Mouse (Mus musculus): ENCODE measurements around the gene Frmd4b.

Gene Frmd4b

DNA sequence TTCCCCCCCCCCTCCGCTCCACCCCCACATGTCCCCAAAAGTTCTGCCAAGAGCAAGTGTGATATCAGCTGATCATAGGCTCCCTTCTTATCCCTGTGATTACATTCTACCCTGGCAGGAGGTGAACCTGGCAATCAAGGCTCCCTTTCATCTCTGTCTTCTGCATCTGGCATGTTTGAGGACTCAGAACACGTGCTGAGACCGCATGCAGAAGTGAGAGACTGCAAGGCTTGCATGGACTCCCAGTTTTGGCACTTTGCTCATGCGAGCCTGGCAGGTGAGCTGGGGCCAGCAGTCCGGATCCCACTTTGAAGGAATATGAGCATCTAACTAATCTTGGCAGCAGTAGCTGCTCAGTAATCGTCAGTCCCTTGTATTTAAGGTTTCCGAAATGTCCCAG is 39.1 kb downstream of the Frmd4b start:
- DNase-seq, result no peak

DNA sequence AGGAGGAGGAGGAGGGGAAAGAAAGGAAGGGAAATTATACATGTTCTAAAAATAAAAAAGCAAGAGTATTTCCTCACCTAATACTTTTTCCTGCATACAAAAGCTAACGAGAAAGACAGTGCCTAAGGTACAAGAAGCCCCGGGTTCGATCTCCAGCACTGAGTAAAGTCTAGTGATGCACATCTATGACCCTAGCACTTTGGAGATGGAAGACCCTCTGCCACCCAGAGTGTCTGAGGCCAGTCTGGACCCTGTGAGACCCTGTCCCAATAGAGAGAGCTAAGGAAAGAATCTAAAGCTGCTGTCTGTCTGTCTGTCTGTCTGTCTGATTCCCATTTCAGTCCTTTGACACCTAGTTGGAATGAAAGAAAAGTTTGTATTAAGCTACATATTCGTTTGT is 40.0 kb downstream of the Frmd4b start:
- DNase-seq, result no peak

DNA sequence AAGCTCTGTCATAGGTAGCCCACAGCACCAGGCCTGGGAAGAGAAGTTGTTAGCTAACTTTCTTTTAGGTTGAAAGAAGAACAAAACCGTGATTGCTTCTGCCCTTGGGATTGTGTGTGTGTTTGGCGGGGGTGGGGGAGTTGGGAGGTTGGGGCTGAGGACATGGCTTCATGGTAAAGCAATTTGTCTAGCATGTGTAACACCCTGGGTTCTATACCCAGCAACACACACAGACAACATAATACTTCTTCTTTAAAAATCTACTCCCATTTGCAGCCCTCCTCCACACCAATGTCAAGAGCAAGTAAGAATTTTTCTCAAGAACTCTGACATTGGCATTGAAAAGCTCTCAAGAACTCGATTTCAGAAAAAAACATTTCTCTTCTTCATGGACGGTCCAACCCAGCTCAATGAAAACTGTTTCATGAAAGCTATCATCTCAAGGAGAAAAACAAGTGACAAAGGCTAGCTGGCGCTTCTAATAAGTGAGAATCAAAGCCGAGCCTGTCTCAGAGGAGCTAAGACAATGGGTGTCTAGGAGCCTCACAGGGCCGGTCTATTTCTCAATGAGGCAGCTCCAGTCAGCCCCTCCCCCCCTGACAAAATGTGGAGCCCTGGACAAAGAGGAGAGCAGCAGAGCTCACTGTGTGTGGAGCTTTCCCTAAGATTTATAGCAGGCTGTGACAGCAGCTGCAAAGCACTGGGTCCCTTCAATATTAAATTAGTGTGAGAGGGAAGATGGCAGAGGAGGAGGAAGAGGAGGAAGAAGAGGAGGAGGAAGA is 40.6 kb downstream of the Frmd4b start:
- DNase-seq, result no peak

DNA sequence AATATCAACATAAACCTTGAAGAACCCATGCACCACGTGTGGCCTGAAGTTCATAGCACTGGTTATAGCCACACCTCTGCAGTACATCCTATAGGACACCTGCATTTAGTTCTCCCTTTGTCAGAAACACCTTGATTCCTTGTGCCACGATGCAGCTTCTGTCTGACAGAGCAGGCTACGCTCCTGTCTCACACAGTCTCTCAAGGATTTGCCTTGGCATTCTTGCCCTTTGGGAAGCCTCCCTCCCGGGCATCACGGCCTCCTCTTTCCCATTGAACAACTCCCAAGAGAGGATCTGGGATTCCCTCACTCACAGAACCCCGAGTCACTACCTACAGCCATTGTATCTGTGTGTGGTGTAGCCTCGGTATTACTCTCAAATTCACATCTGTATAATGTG is 41.2 kb downstream of the Frmd4b start:
- no peak for DNase-seq

DNA sequence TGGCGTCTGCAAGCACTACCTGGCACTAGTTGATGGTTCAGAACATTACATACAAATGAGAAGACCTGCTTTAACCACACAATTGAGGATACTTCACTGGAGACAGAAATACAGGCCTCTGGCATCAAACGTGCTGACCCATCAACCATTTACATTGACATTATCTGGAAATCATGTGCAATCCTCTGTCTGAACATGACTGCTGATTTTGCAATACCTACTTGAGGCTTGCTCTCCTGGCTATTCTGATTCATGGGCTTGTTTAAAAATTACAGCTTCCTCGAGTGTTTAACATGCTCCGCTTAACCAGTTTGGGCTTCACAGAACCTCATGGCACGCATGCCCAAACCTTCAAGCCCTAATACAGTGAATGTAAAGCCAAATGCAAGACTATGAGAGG is 42.4 kb downstream of the Frmd4b start:
- no peak for DNase-seq

DNA sequence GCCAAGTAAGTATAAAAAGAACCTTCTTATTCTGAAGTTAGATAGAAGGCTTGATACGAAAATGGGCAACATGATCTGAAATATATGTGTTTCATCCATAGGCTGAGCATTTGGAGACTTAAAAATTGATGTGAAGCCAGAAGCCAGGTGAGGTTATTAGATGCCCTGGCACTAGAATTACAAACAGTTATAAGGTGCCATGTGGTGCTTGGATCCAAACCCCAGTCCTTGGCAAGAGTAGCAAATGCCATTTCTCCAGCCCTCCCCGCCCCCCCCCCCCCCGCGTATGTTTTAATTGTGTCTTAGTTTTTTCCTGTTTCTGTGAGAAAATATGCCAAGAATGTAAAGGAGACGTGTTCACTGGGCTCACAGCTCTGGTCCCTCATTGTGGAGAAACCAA is 45.1 kb downstream of the Frmd4b start:
- DNase-seq, result no peak

DNA sequence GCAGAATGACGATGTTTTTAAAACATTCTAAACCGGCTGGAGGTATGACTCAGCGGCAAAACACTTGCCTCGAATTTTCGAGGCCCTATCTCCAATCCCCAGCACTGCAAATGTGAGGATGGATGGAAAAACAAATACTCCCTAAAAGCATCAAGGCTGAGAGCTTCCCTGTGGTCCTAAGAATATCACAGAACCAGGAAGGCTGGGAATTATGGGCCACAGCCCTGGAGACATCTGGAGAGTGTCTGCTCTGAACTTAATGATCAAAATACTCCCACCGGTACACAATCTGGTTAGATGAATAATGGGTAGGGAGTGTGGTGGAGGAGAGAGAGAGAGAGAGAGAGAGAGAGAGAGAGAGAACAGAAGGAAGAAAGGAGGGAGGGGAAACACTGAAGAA is 48.8 kb downstream of the Frmd4b start:
- DNase-seq, result no peak

DNA sequence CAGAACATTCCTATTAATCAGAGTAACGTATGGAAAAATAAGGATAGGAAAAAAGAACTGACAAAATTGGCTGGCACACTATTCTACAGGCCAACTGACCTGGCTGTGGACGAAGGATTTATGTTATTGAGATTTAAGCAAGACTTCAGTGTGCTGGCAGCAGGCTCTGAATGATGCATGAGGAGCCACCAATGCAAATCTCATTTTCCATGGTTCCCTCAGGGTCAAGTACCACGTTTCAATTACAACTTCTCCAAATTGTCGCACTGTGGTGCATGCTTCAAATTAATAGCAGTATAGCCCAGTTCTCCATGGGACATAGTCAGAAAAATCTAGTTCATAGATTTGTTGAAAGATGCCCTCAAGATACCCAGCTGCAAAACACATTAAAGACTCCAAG is 50.6 kb downstream of the Frmd4b start:
- no peak for DNase-seq

DNA sequence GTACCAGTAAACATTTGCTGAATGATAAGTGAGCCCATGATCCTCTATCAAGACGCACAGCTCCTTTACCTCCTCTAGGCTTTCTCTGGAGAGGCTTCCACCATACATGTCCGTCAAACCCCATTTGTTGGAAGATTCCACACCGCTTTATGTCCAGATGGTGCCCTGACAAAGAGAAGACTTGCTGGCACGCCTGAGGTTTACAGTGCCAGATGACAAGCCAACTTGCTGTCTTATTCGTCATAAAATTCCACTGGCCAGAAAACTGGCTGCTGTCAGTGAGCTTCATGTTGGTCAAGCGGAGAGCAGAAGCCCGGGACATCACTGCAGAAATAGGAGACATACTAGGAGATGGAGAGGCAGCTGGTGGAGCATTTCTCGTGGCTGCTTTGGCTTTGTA is 60.2 kb downstream of the Frmd4b start:
- DNase-seq, result no peak

DNA sequence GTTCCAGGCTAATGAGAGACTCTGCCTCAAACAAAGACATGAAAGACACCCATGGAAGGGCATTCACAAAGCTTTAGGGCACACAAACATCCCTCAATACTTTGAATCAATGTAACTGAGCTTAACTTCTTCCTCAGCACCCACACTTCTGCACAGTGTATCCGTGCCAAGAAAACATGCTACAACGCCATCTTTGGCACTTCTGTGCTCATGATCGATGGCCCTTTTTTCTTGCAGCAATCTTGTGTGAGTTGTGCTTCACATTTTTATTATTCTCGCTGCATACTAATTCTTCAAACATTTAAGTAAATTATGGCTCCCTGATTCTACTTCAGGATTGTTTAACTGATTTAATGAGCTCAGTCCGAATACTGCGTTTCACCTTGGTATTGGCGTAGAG is 61.7 kb downstream of the Frmd4b start:
- no peak for DNase-seq

DNA sequence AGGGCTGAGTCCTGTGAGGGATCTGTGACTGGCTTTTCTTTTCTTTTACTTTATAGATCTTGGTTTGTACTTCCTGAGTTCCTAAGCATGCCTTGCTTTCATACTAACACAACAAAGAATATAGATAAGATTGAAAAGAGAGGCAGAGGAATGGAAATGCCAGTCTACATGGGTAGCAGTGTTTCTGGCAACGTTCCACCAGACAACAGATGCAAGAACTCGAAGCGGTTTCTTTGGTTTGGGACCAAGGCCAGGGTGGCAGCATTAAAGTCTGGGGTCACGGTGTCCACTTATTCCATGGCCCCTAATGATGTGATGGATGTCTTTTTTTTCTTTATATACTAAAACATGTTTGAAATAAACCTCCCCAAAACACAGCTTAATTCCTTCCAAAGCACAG is 63.9 kb downstream of the Frmd4b start:
- DNase-seq, result no peak

DNA sequence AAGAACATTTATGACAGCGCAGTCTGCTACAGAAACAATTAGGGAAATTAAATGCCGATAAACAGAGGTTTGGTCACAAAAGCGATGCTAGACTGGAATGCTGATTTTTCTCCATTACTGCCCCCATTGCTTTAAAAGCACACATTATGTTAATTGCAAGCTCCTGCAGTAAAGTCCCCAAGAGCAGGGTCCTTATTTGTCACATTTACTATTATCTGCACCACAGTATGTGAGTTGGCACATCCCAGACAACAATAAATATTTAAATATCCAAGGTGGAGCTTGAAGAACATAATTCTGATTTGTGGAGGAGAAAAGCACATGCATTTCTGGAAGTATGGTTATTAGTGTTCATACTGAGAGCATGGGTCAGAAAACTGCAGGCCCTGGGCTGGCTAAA is 64.8 kb downstream of the Frmd4b start:
- no peak for DNase-seq

DNA sequence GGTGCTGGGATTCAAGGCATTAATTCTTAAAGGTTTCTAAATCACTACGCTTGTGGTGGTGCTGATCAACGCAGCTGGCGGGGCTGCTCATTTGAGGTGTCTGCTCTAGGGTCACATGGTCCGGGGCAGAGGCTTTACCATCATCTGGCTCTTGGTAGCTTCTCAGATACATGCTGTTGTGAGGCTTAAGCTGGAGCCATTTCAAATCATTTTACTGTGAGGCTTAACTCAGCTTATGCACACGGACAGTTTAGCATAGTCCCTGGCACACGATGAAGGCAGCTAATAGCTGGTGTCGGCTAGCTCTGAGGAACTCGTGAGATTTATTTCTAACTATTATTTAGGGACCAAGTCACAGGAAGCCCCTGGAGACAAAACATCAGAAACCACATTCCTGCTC is 65.5 kb downstream of the Frmd4b start:
- no peak for DNase-seq

DNA sequence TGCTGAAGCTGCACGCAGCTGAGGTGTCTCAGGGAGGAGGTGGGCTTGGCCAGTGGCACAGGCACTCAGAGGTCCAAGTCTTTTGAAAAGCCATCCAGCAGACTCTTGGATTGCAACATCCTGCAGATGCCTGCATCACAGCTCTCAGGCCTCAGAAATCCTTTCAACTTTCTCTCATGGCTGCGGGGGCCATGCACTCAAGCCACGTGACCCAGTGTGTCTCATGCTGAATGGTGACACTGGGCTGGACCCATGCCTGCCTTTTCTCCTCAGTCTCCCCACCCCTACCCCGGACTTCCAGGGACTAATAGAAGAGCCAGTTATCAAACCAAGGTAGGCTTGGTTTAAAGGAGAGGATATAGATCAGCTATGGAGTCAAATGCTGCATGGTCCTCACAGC is 66.2 kb downstream of the Frmd4b start:
- no peak for DNase-seq

DNA sequence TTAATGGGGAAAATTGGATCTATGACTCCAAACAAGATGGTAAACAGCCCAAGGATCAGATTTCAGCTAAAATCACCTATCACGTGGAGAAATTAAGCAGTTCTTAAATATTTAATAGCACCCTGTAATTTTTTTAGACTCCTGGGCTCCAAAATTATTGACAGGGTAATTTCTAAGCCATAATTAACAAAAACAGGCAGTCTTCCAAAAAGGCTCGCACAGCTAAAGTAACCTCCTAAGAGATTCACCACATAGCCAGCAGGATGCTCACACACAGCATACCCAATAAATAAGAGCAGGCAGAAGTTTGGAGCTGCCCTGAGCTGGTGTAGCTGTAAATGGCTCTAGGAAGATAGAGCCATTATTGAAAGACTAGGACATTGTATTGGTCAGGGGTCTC is 76.9 kb downstream of the Frmd4b start:
- no peak for DNase-seq

DNA sequence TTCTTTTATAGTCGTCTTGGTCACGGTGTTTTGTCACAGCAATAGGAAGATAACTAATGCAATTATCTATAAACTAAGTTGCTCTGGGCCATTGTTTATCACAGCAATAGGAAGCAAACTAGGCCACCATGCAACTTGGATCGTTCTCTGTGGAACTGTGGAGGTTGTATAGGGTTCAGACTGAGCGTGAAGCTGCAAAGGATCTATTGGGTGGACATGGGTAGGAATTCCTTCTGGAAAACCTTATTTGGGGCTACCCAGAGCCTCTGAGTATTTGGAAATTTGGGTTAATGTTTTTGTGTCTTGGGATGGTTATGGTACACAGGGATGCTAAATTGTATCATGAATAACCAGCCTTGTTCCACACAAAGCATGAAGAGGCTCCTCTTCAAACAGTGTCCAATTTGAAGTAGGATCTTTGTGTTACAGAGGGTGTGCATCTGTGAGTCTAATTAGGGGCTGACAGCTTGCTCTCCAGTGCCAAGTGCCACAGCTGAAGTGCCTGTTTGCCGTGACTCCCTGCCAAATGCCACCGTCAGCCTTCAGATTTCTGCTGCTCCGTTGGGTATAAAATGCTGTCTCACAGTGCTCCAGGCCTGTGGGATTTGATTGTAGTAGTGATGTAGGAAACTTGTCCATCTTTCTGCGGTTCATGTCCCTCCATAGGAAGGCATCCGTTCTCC is 81.4 kb downstream of the Frmd4b start:
- DNase-seq, result no peak

DNA sequence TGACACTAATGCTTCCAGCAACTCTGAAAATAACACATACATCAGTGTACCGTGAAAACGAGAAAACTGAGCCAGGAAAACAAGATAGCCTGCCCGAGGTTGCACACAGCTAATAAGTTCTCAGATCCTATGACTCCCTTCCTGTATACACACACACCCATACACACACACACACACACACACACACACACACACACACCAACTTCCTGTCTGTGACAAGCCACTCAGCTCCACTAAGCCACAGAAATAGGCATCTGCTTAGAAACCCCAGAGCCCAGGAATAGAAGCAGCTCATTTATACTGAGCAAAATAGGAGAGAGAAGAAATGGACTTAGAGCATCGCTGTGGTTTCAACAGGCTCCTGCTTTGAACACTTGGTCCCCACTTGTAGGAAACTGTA is 86.3 kb downstream of the Frmd4b start:
- peak; percentile 42 for DNase-seq

DNA sequence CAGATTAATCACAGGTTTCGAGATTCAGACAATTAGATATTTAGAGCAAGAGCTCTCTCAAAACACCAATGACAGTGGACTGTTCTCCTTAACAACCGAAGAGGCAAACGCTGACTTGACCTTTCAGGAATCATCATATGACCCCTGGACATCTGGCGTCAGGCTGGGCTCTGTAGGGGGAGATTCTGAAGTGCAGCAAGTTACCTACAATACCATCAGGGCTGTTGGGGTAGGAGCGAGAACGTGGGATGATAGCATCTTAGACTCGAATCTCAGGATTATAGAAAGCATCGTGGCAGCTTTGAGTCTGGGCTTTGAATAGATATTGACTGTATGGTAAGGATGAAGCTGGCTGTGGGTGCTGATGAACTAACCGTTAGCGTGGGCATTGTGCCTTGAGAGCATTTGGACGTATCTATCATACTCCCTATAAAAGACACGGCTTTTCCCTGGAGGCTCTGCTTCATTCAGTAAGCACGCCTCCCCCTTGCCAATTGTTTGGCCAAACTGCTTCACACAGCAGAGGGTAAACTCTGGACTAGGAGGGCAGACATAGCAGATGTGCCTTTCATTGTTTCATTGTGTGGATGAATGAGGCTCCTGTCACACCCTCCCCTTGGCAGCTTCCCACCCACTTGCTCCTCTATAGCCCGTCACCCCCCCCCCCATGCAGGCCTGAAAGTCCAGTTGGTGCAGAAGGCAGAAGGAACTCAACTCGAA is 88.2 kb downstream of the Frmd4b start:
- no peak for DNase-seq

DNA sequence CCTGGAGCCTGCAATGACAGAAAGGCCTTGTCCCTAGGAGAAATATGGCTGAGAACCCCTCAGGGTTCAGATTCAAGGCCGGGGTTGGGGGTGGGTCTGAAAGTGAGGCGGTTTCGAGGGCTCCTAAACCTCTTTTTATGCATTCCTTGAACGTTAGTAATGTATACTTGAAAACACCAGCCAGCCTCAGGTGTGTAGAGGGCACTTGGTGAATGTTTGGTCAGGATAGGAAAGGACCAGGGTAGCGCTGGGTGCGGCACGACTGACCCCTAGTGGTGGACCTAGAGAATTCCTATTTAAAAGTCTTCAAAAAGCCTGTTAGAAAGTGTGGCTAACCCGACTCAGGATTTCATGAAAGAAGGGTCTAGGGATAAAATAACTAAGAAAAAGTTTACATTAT is 91.2 kb downstream of the Frmd4b start:
- peak; percentile 47 for DNase-seq

DNA sequence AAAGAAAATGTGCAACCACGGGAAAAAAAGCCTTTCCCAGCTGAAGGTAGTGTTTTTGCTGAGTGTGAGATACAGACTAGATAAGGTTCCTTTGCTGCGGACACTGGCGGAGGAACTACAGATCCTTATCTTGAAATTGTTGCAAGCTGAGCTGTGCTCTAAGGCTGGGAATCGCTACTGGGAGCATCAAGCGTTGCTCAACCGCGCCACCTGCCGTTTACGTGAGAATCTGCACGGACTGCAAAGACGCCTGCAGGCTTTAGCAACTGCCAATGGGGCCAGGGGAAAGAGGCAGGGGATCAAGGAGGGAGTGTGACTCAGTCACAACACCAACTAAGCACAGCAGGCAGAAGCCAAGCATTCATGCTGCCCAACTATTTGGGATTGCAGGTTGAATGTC is 94.2 kb downstream of the Frmd4b start:
- peak; percentile 76 for DNase-seq

DNA sequence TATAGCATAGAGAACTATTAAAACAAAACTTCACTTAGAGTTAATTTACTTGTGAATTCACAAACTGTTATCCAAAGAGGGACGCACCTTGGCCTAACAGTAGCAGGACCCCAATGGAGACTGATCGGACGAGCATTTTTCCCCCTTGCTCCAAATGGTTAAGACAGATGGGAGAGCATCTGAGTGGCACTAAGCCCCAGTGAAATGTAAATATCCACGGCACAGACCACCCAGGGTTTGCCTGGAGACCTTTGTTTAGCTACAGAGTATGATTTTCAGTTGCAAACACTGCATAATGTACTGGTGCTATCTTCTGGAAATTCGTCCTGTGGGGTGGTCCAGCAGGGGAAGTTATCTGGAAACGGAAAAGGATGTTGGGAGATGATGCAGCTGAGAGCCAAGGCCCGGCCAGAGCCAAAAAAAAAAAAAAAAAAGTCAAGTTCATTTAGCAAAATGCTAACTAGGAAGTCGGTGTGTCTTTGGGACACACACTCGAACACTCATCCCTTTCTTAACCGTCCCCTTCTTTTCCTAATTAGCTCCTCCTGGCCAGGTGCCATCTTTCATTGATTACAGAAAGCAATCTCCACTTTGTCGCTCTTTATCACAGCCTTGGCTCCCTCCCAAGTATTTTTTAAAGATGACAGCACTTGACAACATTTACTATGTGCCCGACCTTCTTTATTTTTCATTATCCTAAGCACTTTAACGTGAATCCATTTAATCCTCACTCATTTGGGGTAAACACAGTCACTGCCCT is 95.9 kb downstream of the Frmd4b start:
- no peak for DNase-seq

DNA sequence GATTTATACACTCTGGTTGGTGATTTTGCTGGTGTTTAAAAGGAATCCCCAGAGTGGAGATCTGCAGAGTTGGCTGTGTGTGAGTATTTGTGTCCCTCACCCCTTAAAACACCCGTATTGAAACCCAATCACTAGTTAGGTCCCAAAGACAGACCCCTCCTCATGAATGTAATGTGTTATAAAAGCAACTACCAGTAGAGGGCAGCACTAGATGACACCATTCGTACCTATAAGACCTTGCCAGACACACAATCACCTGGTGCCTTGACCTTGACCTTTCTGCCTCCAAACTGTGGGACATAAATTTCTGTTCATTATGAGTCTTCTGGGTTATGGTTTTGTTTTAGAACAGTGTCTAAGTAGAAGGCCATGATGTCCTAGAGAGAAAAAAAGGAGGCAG is 96.8 kb downstream of the Frmd4b start:
- DNase-seq, result no peak

DNA sequence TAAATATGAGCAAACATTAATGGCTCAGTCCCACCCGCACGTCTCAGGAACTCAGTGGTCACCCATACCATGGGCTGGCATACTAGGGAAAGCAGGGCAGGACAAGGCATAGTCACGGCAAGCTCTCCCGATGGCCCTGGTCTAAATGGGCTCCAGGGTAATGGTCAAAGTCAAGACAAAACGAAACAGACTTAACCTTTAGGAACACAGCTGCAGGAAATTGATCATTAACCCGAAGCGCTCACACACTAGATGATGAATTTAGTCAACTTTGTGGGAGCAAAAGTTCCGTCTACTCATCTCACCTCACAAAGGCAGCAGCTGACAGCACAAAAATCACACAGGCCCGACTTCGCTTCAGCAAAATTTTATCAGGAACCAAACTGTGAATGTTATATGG is 97.8 kb downstream of the Frmd4b start:
- no peak for DNase-seq

All from thymus, postnatal 25 days (tissue).